Mouse (Mus musculus) E14TG2a.4 (cell line): Measurements from ENCODE around the gene Camk2g.

Experiments
- H3K27me3 ChIP-seq: 2 replicates; pipeline ENCODE4 v1.6.1; 2014; ENCODE audit warnings: low read length, control low read depth; ENCODE audit not compliant: insufficient read depth
- H3K36me3 ChIP-seq: 2 replicates; pipeline ENCODE4 v1.6.1; 2014; ENCODE audit warnings: low read length, control low read depth; ENCODE audit not compliant: insufficient read depth
- H3K4me1 ChIP-seq: replicated peaks from 2 replicates; pipeline ENCODE4 v1.6.1; 2014; ENCODE audit warnings: low read depth, low read length, control low read depth
- H3K4me3 ChIP-seq: replicated peaks from 2 replicates; pipeline ENCODE4 v1.5.1; 2014; ENCODE audit warnings: mild to moderate bottlenecking, low read length
- H3K9me3 ChIP-seq: 2 replicates; pipeline ENCODE4 v1.6.1; 2014; ENCODE audit warnings: low read length, control low read depth
- CTCF ChIP-seq: conservative IDR thresholded peaks from 2 replicates; pipeline ENCODE4 v1.5.1; 2014; ENCODE audit warnings: low read length
- NANOG ChIP-seq: IDR thresholded peaks from 2 replicates; pipeline ENCODE4 v1.6.1; 2014; ENCODE audit warnings: borderline replicate concordance, low read length, mixed read lengths
- POU5F1 ChIP-seq: IDR thresholded peaks from 2 replicates; pipeline ENCODE4 v1.6.1; 2014; ENCODE audit warnings: low read length, borderline replicate concordance

Camk2g gene

GRCm38 (mm10) chr14:20793758-20794531 is at the start of gene Camk2g:
Gene Camk2g (minus strand): TSS chr14:20794088.
- H3K9me3 ChIP-seq = no peaks in the 10 kb centered on the region
- peaks cover 58% of the 10 kb centered on the region for H3K4me1 ChIP-seq
- H3K4me3 ChIP-seq = peak within 1 kb of the TSS; percentile 83
- TF ChIP-seq POU5F1 (no peak), NANOG (no peak), CTCF (no peak)
- peaks cover 36% of the 10 kb centered on the region for H3K36me3 ChIP-seq
- H3K27me3 ChIP-seq = peaks cover 10% of the 10 kb centered on the region; the same call in 1 of the 2 replicates

- no peak overlapping the region for H3K4me3 ChIP-seq
- no peaks in the 10 kb centered on the region for H3K36me3 ChIP-seq
- TF ChIP-seq POU5F1 (no peak), NANOG (no peak), CTCF (no peak)
- peaks cover 22% of the 10 kb centered on the region for H3K4me1 ChIP-seq
- no peaks in the 10 kb centered on the region for H3K9me3 ChIP-seq
- H3K27me3 ChIP-seq = peaks cover 59% of the 10 kb centered on the region
These were observed 48.7 kb upstream of the Camk2g start for GRCm38 (mm10) chr14:20842629-20843028.

GRCm38 (mm10) chr14:20841526-20841925 is 47.6 kb upstream of the Camk2g start:
- peaks cover 26% of the 10 kb centered on the region for H3K4me1 ChIP-seq
- TF ChIP-seq NANOG (no peak), CTCF (no peak), POU5F1 (no peak)
- H3K4me3 ChIP-seq = no peak overlapping the region
- peaks cover 60% of the 10 kb centered on the region for H3K27me3 ChIP-seq
- H3K36me3 ChIP-seq = no peaks in the 10 kb centered on the region
- no peaks in the 10 kb centered on the region for H3K9me3 ChIP-seq

DNA sequence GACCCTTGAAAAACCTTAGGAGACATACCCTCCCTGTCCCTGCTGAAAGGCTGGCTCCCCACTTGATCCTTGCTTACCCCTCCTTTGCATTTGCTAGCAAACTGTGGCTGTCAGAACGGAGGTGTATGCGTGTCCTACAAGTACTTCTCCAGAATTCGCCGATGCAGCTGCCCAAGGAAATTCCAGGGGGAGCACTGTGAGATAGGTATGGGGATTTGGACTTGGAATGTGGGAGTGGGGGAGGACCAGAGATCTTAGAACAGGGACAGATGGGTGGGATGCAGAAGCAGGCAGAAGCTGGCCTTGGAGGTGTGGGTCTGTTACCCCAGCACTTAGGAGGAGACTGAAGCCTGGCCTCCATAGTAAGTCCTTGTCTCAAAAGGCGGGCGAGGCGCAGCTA is 43.8 kb upstream of the Camk2g start:
- Histone ChIP-seq H3K4me1 (peaks cover 12% of the 10 kb centered on the region), H3K9me3 (no peaks in the 10 kb centered on the region), H3K4me3 (no peak overlapping the region), H3K27me3 (peaks cover 83% of the 10 kb centered on the region), H3K36me3 (no peaks in the 10 kb centered on the region)
- TF ChIP-seq POU5F1 (no peak), CTCF (no peak), NANOG (no peak)

GRCm38 (mm10) chr14:20836905-20837376 is 43.1 kb upstream of the Camk2g start:
- TF ChIP-seq POU5F1 (no peak), NANOG (no peak), CTCF (no peak)
- peak overlapping the region; percentile 77 for H3K4me3 ChIP-seq

GRCm38 (mm10) chr14:20836171-20836904 is 42.5 kb upstream of the Camk2g start, which contains the start of gene Plau:
Gene Plau (plus strand): TSS chr14:20836660.
- no peak for TF ChIP-seq CTCF
- no peak for TF ChIP-seq POU5F1
- TF ChIP-seq NANOG = no peak
- H3K9me3 ChIP-seq = no peaks in the 10 kb centered on the region

More at GRCm38 (mm10) chr14:20836905-20837376, 43.1 kb upstream of the Camk2g start:
- no peaks in the 10 kb centered on the region for H3K36me3 ChIP-seq
- peaks cover 80% of the 10 kb centered on the region for H3K27me3 ChIP-seq
- no peaks in the 10 kb centered on the region for H3K9me3 ChIP-seq
- peaks cover 12% of the 10 kb centered on the region for H3K4me1 ChIP-seq

DNA sequence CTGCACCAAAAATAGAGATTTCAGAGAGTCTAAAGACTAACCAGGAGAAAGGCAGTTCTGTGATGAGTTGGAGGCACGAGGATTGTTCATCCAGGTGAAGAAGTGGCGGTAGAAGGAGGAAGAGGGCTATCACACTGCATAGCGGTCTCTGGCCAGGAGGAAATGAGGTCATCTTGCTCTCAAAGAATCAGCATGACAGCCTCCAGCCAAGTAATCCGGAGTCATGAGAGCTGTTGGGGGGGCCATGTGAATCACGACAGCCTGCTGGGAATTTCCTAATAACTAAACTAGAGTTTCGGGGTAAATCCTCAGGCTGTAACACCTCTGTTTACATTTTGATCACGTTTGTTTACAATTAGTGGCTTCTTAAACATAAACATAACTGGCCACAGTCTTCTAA is 40.2 kb upstream of the Camk2g start:
- Histone ChIP-seq H3K4me3 (no peak overlapping the region), H3K36me3 (no peaks in the 10 kb centered on the region), H3K9me3 (no peaks in the 10 kb centered on the region), H3K4me1 (peaks cover 12% of the 10 kb centered on the region), H3K27me3 (peaks cover 55% of the 10 kb centered on the region)
- TF ChIP-seq POU5F1 (no peak), NANOG (no peak), CTCF (no peak)

More at GRCm38 (mm10) chr14:20836171-20836904, 42.5 kb upstream of the Camk2g start, which contains the start of gene Plau:
- Histone ChIP-seq H3K4me1 (peaks cover 12% of the 10 kb centered on the region), H3K36me3 (no peaks in the 10 kb centered on the region), H3K4me3 (peak within 1 kb of the TSS; percentile 77), H3K27me3 (peaks cover 77% of the 10 kb centered on the region)

GRCm38 (mm10) chr14:20833525-20833924 is 39.6 kb upstream of the Camk2g start:
- no peaks in the 10 kb centered on the region for H3K9me3 ChIP-seq
- TF ChIP-seq NANOG (no peak), CTCF (no peak), POU5F1 (no peak)
- H3K4me1 ChIP-seq = peaks cover 12% of the 10 kb centered on the region
- H3K27me3 ChIP-seq = peaks cover 49% of the 10 kb centered on the region
- H3K4me3 ChIP-seq = no peak overlapping the region
- H3K36me3 ChIP-seq = no peaks in the 10 kb centered on the region
